Mouse (Mus musculus) B cell, adult 2 months (primary cell): ENCODE measurements around the gene Foxp1.
A peak's percentile ranks its signal among the peaks of the same experiment; 100 is the strongest.

Experiments used
- DNase-seq, 2 experiments: peaks; one replicate each; pipeline ENCODE4 v3.0.0; 2022

Foxp1 gene

GRCm38 (mm10) chr6:99202781-99203180, 319.7 kb downstream of the Foxp1 start:
- DNase-seq: no peak

- DNase-seq: no peak
These were observed 321.2 kb downstream of the Foxp1 start for GRCm38 (mm10) chr6:99201271-99201705.

GRCm38 (mm10) chr6:99200656-99201055, 321.9 kb downstream of the Foxp1 start:
- no peak for DNase-seq

GRCm38 (mm10) chr6:99199277-99199676, 323.2 kb downstream of the Foxp1 start:
- DNase-seq: no peak

GRCm38 (mm10) chr6:99193697-99194096, 328.8 kb downstream of the Foxp1 start:
- DNase-seq: no peak

- DNase-seq: no peak
These were observed 330.8 kb downstream of the Foxp1 start for GRCm38 (mm10) chr6:99191636-99192137.

- no peak for DNase-seq
These were observed 331.4 kb downstream of the Foxp1 start for GRCm38 (mm10) chr6:99191041-99191635.

GRCm38 (mm10) chr6:99189967-99190366, 332.6 kb downstream of the Foxp1 start:
- DNase-seq: no peak

GRCm38 (mm10) chr6:99188366-99189216, 333.9 kb downstream of the Foxp1 start:
- DNase-seq: peak; percentile 60 to 63

GRCm38 (mm10) chr6:99187914-99188313, 334.6 kb downstream of the Foxp1 start:
- peak; percentile 45 to 53 for DNase-seq

GRCm38 (mm10) chr6:99187415-99187814, 335.1 kb downstream of the Foxp1 start:
- no peak for DNase-seq

GRCm38 (mm10) chr6:99186569-99186968, 336.0 kb downstream of the Foxp1 start:
- no peak for DNase-seq

- no peak for DNase-seq
These were observed 336.7 kb downstream of the Foxp1 start for GRCm38 (mm10) chr6:99185797-99186196.

GRCm38 (mm10) chr6:99184051-99184450, 338.5 kb downstream of the Foxp1 start:
- no peak for DNase-seq

- no peak for DNase-seq
These were observed 339.7 kb downstream of the Foxp1 start for GRCm38 (mm10) chr6:99182777-99183176.

GRCm38 (mm10) chr6:99176216-99176615, 346.3 kb downstream of the Foxp1 start:
- no peak for DNase-seq

GRCm38 (mm10) chr6:99175377-99175776, 347.1 kb downstream of the Foxp1 start:
- no peak for DNase-seq

GRCm38 (mm10) chr6:99173902-99174210, 348.7 kb downstream of the Foxp1 start:
- no peak for DNase-seq

- DNase-seq: no peak
These were observed 349.2 kb downstream of the Foxp1 start for GRCm38 (mm10) chr6:99173066-99173901.

GRCm38 (mm10) chr6:99172589-99172986, 349.9 kb downstream of the Foxp1 start:
- no peak for DNase-seq

GRCm38 (mm10) chr6:99171901-99172588, 350.5 kb downstream of the Foxp1 start:
- DNase-seq: peak; percentile 19 to 30

- DNase-seq: no peak
These were observed 351.2 kb downstream of the Foxp1 start for GRCm38 (mm10) chr6:99171281-99171825.
